Mouse (Mus musculus) limb, embryonic 14.5 days (tissue): Measurements from ENCODE around the gene Olfr765. TPM values are rescaled to one million over a fixed set of nuclear protein-coding genes. Genes with fewer than 3 reads are reported as not detected.
"Not testable (repeated sequence)": the region's sequence is repeated elsewhere in the genome, so short reads cannot be mapped to it uniquely, and the experiment has no call there.

Experiments
- ATAC-seq: fragments of 200-750 bp; cut with Nextera tagmentation; 2 replicates; pipeline ENCODE4 v1.8.0; 2017; ENCODE audit warnings: low read depth, moderate number of reproducible peaks, moderate TSS enrichment; ENCODE audit not compliant: low FRiP score
- DNase-seq: peaks from one replicate; pipeline ENCODE4 v3.0.0-alpha.2; 2015; ENCODE audit warnings: low spot score
- H3K27ac ChIP-seq: fragments of 300-500 bp; sonication (generic); replicated peaks from 2 replicates; pipeline ENCODE4 v1.5.1; 2014; ENCODE audit warnings: low read depth, mild to moderate bottlenecking, low read length, moderate library complexity, mixed read lengths
- H3K27me3 ChIP-seq: fragments of 300-500 bp; sonication (generic); 2 replicates; pipeline ENCODE4 v1.6.1; 2014; ENCODE audit warnings: low read length, mixed read lengths; ENCODE audit not compliant: control insufficient read depth, insufficient read depth
- H3K36me3 ChIP-seq: fragments of 300-500 bp; sonication (generic); 2 replicates; pipeline ENCODE4 v1.6.1; 2014; ENCODE audit warnings: mild to moderate bottlenecking, low read length, moderate library complexity, mixed read lengths; ENCODE audit not compliant: control insufficient read depth, insufficient read depth
- H3K4me1 ChIP-seq: fragments of 300-500 bp; sonication (generic); 2 replicates; pipeline ENCODE4 v1.6.1; 2014; ENCODE audit warnings: antibody characterized with exemption, low read length, mixed read lengths; ENCODE audit not compliant: control insufficient read depth, insufficient read depth
- H3K4me2 ChIP-seq: fragments of 300-500 bp; sonication (generic); replicated peaks from 2 replicates; pipeline ENCODE4 v1.6.1; 2014; ENCODE audit warnings: low read depth, mild to moderate bottlenecking, low read length, moderate library complexity; ENCODE audit not compliant: severe bottlenecking
- H3K4me3 ChIP-seq: fragments of 300-500 bp; sonication (generic); replicated peaks from 2 replicates; pipeline ENCODE4 v1.5.1; 2014; ENCODE audit warnings: low read length
- H3K9ac ChIP-seq: fragments of 300-500 bp; sonication (generic); 2 replicates; pipeline ENCODE4 v1.6.1; 2014; ENCODE audit warnings: mild to moderate bottlenecking, low read depth, low read length, moderate library complexity; ENCODE audit not compliant: severe bottlenecking
- H3K9me3 ChIP-seq: fragments of 300-500 bp; sonication (generic); 2 replicates; pipeline ENCODE4 v1.6.1; 2016; ENCODE audit warnings: low read length; ENCODE audit not compliant: control insufficient read depth
- POLR2A ChIP-seq: fragments of 200-500 bp; IDR thresholded peaks from 2 replicates; pipeline ENCODE4 v1.8.0; 2012; ENCODE audit warnings: inconsistent platforms, mild to moderate bottlenecking, moderate library complexity, borderline replicate concordance; ENCODE audit not compliant: insufficient read depth, insufficient read length; ENCODE audit errors: extremely low read depth
- WGBS: fragments of 180-500 bp; shearing (Covaris S2); extraction: QIAGEN DNeasy Blood & Tissue Kit; methylation state at CpG from one replicate; pipeline ENCODE4 v1.1.7; 2014; 5-methylcytosine and 5-hydroxymethylcytosine counted together
- polyA plus RNA-seq, 2 experiments: library from polyadenylated mRNA; depleted of rRNA in 1 of 2; stranded (reverse) in 1 of 2; unstranded in 1 of 2; fragments of >200 nt; fragmentation: Nextera tagmentation in 1 of 2; extraction: Ambion mirVana in 1 of 2; gene quantifications; 2 replicates each; pipeline versions ENCODE4 v1.2.1 to v1.2.3; 2012 to 2014

Gene Olfr765
- polyA plus RNA-seq, 2 experiments: not detected

DNA sequence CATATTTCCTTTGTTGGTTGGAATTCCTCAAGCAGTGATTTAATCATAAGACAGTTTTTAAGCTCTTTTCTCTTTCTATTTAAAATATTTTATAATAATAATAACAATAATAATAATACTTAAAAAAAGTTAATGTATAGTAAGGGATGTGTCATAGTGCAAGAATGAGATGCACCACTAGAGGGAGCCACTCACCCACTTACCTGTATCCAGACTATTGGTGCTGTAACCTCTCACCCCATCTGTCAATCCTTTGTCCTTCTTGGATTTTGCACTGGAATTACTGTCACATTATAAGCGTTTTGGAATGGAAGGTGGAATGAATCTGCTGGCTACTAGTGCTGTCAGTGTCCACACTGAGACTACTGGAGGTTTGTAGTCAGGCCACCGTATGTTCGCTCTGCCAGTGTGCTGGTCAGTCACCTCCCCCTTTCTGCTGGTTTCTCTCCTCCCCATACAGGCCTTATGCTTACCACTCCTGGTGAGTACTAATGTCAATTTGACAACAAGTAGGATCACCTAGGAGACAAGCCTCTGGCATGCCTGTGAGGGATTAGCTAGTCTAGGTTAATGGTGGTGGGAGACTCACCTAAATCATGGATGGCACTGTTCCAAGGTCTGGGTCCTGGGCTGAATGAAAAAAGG is 23.7 kb downstream of the Olfr765 start:
- Histone ChIP-seq H3K27ac (no peak overlapping the region), H3K27me3 (no peaks in the 10 kb centered on the region), H3K9ac (no peak overlapping the region), H3K36me3 (no peaks in the 10 kb centered on the region), H3K4me1 (no peaks in the 10 kb centered on the region), H3K9me3 (no peaks in the 10 kb centered on the region; the same call in 1 of the 2 replicates), H3K4me3 (no peak overlapping the region), H3K4me2 (no peak overlapping the region)
- WGBS: 57% methylated on average over 3 of the region's 3 CpGs
- DNase-seq (peak; percentile 50), ATAC-seq (no peak)
- no peak for TF ChIP-seq POLR2A

GRCm38 (mm10) chr10:129023319-129023718 is 26.5 kb downstream of the Olfr765 start:
- Histone ChIP-seq H3K36me3 (no peaks in the 10 kb centered on the region), H3K27me3 (no peaks in the 10 kb centered on the region), H3K9ac (no peak overlapping the region), H3K4me2 (no peak overlapping the region), H3K4me3 (no peak overlapping the region), H3K27ac (no peak overlapping the region), H3K4me1 (no peaks in the 10 kb centered on the region), H3K9me3 (no peaks in the 10 kb centered on the region; the same call in 1 of the 2 replicates)
- DNase-seq: no peak
- ATAC-seq: no peak
- no peak for TF ChIP-seq POLR2A

DNA sequence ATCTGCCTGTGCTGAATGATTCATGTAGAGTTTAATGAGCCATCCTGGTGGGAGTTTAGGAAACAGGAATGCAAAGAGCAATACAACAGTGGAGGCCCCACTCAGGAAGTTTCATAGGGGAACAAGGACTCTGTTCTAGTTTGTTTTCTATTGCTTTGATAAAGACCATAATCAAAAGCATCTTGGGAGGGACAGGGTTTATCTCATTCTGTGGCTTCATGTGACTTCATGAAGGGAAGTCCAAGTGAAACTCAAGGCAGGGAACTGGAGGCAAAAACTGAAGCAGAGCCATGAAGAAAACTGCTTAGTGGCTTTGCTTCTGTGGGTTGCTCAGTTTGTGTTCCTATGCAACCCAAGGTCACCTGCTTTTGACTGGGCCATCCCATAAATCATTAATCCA is 35.3 kb downstream of the Olfr765 start:
- H3K4me2 ChIP-seq: no peak overlapping the region
- H3K4me3 ChIP-seq: no peak overlapping the region
- H3K36me3 ChIP-seq: no peaks in the 10 kb centered on the region
- H3K27ac ChIP-seq: no peak overlapping the region
- no peak for DNase-seq
- H3K27me3 ChIP-seq: no peaks in the 10 kb centered on the region
- H3K9ac ChIP-seq: no peak overlapping the region
- ATAC-seq: no peak
- H3K4me1 ChIP-seq: no peaks in the 10 kb centered on the region
- no peak for TF ChIP-seq POLR2A
- H3K9me3 ChIP-seq: no peaks in the 10 kb centered on the region

- H3K4me3 ChIP-seq, H3K9me3 ChIP-seq, H3K9ac ChIP-seq, H3K36me3 ChIP-seq, H3K27ac ChIP-seq, H3K27me3 ChIP-seq, DNase-seq, ATAC-seq, H3K4me2 ChIP-seq, H3K4me1 ChIP-seq: not testable (repeated sequence)
- 72% methylated on average over 2 of the region's 5 CpGs for WGBS
Measured at GRCm38 (mm10) chr10:129011511-129011910, 38.3 kb downstream of the Olfr765 start.

GRCm38 (mm10) chr10:129010288-129010841 is 39.4 kb downstream of the Olfr765 start, which contains the start of gene Olfr763:
Olfr763 (plus strand) TSS chr10:129010791.
- H3K27me3 ChIP-seq: no peaks in the 10 kb centered on the region
- H3K9ac ChIP-seq: no peak within 1 kb of the TSS
- no peak for TF ChIP-seq POLR2A
- WGBS: 61% methylated on average over 2 of the region's 2 CpGs
- no peak within 1 kb of the TSS for H3K27ac ChIP-seq
- H3K36me3 ChIP-seq: no peaks in the 10 kb centered on the region
- DNase-seq: no peak
- no peaks in the 10 kb centered on the region for H3K4me1 ChIP-seq
- no peak within 1 kb of the TSS for H3K4me3 ChIP-seq
- H3K4me2 ChIP-seq: no peak within 1 kb of the TSS
- no peaks in the 10 kb centered on the region for H3K9me3 ChIP-seq
- no peak for ATAC-seq
